ENCODE assay signal across 32 mouse cellular contexts in the genomic region with DNA sequence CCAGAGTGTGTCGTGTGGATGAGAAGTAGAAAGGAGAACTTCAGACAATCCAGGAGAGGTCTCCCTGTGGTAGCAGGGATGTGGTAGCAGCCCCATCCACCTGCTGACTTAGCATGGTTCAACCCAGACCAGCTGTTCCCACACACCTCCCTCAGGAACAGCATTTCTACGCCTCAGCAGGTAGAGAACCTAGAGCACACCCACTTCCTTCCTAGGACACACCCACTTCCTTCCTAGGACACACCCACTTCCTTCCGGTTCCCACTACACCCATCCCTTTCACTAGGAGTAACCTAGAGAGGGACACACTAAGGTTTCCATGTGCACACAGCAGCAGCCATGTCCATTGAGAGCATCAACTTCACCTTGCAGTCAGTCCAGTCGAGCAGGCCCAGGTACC. TPM values are rescaled to one million over a fixed set of nuclear protein-coding genes. Genes with fewer than 3 reads are reported as not detected.
DNase-seq lines count a peak whose midpoint lies in the region; ATAC-seq lines count a peak whose summit lies in the region.
"Had no signal": no experiment of that assay in that cellular context is flagged by ENCODE, and none has a peak within 500 bp of the region (broad histone marks: within the 10 kb centered on the region; RNA-seq: fewer than 3 reads in every experiment).

No protein-coding gene starts in this region.

- H3K9me3 ChIP-seq in liver, embryonic 12.5 days (replicated peaks): no peaks in the 10 kb centered on the region
- H3K9me3 ChIP-seq in liver, embryonic 11.5 days (ENCODE audit: control insufficient read depth, low read length): no peaks in the 10 kb centered on the region
- H3K9me3 ChIP-seq: forebrain, embryonic 10.5 days; heart, embryonic 13.5 days; hindbrain, embryonic 15.5 days; limb, embryonic 12.5 days; lung, embryonic 15.5 days; midbrain, embryonic 12.5 days had no signal

- DNase-seq in liver, embryonic 11.5 days (ENCODE audit: low spot score): no peak
- DNase-seq in ES-CJ7 (ENCODE audit: low read depth, low spot score): peak; percentile 12
- peak; percentile 23 for DNase-seq in induced T-regulatory cell, adult 2 months (ENCODE audit: low read depth)
- DNase-seq in ovary, postnatal 10 days (ENCODE audit: low spot score): no peak
- no peak for DNase-seq in cerebellum, adult 11-12 months
- DNase-seq: adrenal gland, adult 2 months; cerebellum, adult 11 months; cerebellum, postnatal 10 days; gastrocnemius, postnatal 14 days; heart, adult 2 months; heart, postnatal 36 days; kidney, adult 9 months; kidney, postnatal 14 days; layer of hippocampus, postnatal 36 days; retina, postnatal 1 day had no signal

- H3K4me1 ChIP-seq in liver, embryonic 12.5 days: no peaks in the 10 kb centered on the region
- H3K4me1 ChIP-seq in liver, embryonic 11.5 days (replicated peaks; ENCODE audit: control insufficient read depth, insufficient read depth, low read length): no peaks in the 10 kb centered on the region
- H3K4me1 ChIP-seq: lung, embryonic 15.5 days; midbrain, embryonic 12.5 days had no signal

- H3K4me3 ChIP-seq in liver, embryonic 12.5 days: no peak overlapping the region
- H3K4me3 ChIP-seq in liver, embryonic 11.5 days (ENCODE audit: low read depth, low read length): no peak overlapping the region
- H3K4me3 ChIP-seq: forebrain, embryonic 10.5 days; heart, adult 2 months; heart, embryonic 13.5 days; hindbrain, embryonic 15.5 days; limb, embryonic 12.5 days; lung, embryonic 15.5 days; midbrain, embryonic 12.5 days had no signal

- 51% methylated on average over 4 of the region's 4 CpGs for WGBS in liver, embryonic 12.5 days (ENCODE audit: insufficient replicate concordance)
- 65% methylated on average over 4 of the region's 4 CpGs for WGBS in liver, embryonic 11.5 days

- H3K27me3 ChIP-seq in liver, embryonic 12.5 days (replicated peaks): peaks cover 19% of the 10 kb centered on the region; the same call in 1 of the 2 replicates
- no peaks in the 10 kb centered on the region for H3K27me3 ChIP-seq in liver, embryonic 11.5 days (replicated peaks; ENCODE audit: control insufficient read depth, insufficient read depth, low read length)
- H3K27me3 ChIP-seq: lung, embryonic 15.5 days had no signal

- H3K4me2 ChIP-seq in liver, embryonic 12.5 days: no peak overlapping the region
- no peak overlapping the region for H3K4me2 ChIP-seq in liver, embryonic 11.5 days
- H3K4me2 ChIP-seq: heart, embryonic 13.5 days; hindbrain, embryonic 15.5 days; limb, embryonic 12.5 days; lung, embryonic 15.5 days; midbrain, embryonic 12.5 days had no signal

- no peak overlapping the region for H3K9ac ChIP-seq in liver, embryonic 12.5 days
- H3K9ac ChIP-seq in liver, embryonic 11.5 days (ENCODE audit: low read depth, low read length): no peak overlapping the region
- H3K9ac ChIP-seq: heart, embryonic 13.5 days; hindbrain, embryonic 15.5 days; limb, embryonic 12.5 days; liver, embryonic 14.5 days; lung, embryonic 15.5 days; midbrain, embryonic 12.5 days had no signal

- 0 out of 2 replicates have a peak, but pooled peaks have one; percentile 15 for ATAC-seq in liver, embryonic 12.5 days
- ATAC-seq in liver, embryonic 11.5 days (replicated peaks; ENCODE audit: low FRiP score): no peak
- ATAC-seq in neutrophil, adult 5-6 weeks (ENCODE audit: extremely low read depth, insufficient number of reproducible peaks, low FRiP score, poor library complexity, severe bottlenecking): 0 out of 2 replicates have a peak, but pooled peaks have one; percentile 34
- ATAC-seq: forebrain, embryonic 16.5 days; intestine, embryonic 16.5 days had no signal

- no peak overlapping the region for H3K27ac ChIP-seq in liver, embryonic 12.5 days
- H3K27ac ChIP-seq in liver, embryonic 11.5 days (ENCODE audit: low read depth, low read length): no peak overlapping the region
- H3K27ac ChIP-seq: forebrain, embryonic 10.5 days; heart, adult 2 months; heart, embryonic 13.5 days; hindbrain, embryonic 15.5 days; limb, embryonic 12.5 days; liver, embryonic 14.5 days; lung, embryonic 15.5 days; macrophage; midbrain, embryonic 12.5 days; stomach, postnatal 0 days had no signal

- H3K36me3 ChIP-seq in liver, embryonic 12.5 days: no peaks in the 10 kb centered on the region
- H3K36me3 ChIP-seq in liver, embryonic 11.5 days (ENCODE audit: control insufficient read depth, insufficient read depth, low read length): no peaks in the 10 kb centered on the region
- H3K36me3 ChIP-seq: forebrain, embryonic 10.5 days; heart, embryonic 13.5 days; hindbrain, embryonic 15.5 days; limb, embryonic 12.5 days; lung, embryonic 15.5 days; midbrain, embryonic 12.5 days had no signal

RNA-seq across cellular contexts. Expression of a gene that starts 4.5 kb away (rescaled TPM):
- polyA plus RNA-seq in liver, embryonic 12.5 days (2016; fragmentation: Nextera tagmentation; extraction: Ambion mirVana): 0.08 TPM in 1 of 2 replicates, not detected in the other
- polyA plus RNA-seq in liver, embryonic 11.5 days (2014; fragmentation: Nextera tagmentation; extraction: Ambion mirVana): not detected in 2 replicates
- not detected in 2 replicates for total RNA-seq in neutrophil, adult 5-6 weeks (2017)
- total RNA-seq: adrenal gland, adult 2 months; gastrocnemius, postnatal 14 days; heart, adult 2 months; heart, postnatal 36 days; layer of hippocampus, adult 18-20 months; layer of hippocampus, postnatal 36 days; left cerebral cortex, postnatal 14 days had no signal
- polyA plus RNA-seq: adrenal gland, adult 2 months; embryonic facial prominence, embryonic 11.5 days; forebrain, embryonic 10.5 days; heart, adult 2 months; hindbrain, embryonic 15.5 days; intestine, embryonic 16.5 days; limb, embryonic 12.5 days; lung, embryonic 15.5 days; midbrain, embryonic 12.5 days; neural tube, embryonic 11.5 days; stomach, postnatal 0 days had no signal

Comparison
In these comparisons a context has a peak if more than half of its experiments do, and no peak if none do; other contexts are left out.
1. DNase-seq: peak in ES-CJ7 (single experiment) and induced T-regulatory cell, adult 2 months (single experiment); none in liver, embryonic 11.5 days (single experiment), ovary, postnatal 10 days (single experiment) and cerebellum, adult 11-12 months (single experiment).